Mouse (Mus musculus): ENCODE measurements around the gene Amdhd2. TPM values are rescaled to one million over a fixed set of nuclear protein-coding genes. Genes with fewer than 3 reads are reported as not detected.
A peak's percentile ranks its signal among the peaks of the same experiment; 100 is the strongest.

Amdhd2 gene
- polyA plus RNA-seq, 1 experiment, result 51.2 TPM

DNA sequence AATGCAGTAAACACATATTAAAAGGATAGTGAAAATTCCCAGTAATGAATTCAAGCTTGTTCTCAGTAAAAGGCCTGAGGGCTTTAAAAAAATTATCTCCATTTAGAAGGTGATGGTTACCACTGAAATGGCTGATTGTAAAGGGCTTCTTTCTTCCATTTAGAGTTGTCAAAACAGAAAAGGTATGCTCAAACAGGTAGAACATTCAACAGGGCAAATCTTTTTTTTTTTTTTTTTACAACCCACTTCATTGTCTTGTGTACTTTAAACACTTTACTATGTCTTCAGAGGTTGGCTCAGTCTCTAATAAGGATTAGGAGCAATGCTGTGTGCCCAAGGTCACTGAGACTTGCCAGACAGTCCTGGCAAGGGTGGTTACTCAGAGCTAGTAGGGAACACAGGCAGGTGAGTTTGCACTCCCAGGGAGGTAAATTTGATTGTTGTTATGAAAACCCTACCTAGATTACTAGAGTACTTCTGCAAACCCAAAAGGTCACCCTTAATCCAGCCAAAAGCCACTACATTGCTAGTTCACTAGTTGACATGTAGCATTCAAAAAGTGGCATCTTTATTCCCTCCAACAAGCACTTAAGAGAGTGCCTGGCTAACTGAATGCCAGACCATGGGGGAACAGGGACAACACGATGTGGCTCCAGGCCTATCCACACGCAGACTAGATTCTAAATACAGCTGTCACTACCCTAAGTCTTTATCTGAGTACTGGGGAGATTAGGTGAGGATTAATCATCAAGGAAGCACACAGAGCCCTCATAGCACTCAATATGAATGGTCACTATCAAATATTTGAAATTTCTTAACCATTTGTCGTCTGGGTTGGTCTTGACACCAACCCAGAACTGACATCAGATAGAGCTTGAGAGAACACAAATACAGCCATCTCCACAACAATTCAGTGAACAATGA is 40.3 kb upstream of the Amdhd2 start:
- TF ChIP-seq GATA1 (IDR thresholded peaks at IDR 0.05; ENCODE audit: low read length), result no peak

DNA sequence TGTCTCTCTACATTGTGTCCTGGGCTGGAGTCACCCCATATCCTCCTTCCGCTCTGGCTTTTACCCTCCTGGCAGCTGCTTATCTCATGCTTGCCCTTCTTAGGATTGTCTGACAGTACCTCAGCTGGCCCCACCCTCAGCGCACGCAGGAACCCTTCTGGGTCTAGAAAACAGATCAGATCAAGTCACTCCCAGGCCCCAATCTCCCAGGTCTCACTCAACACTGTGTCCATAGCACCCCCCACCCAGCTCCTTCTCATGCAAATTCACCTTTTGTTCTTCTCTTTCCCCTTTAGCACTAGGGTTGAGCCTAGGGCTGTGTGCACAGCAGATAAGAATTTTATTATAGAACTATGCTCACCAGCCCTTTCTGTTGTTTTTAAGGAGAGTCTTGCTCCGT is 39.5 kb upstream of the Amdhd2 start:
- TF ChIP-seq GATA1 (IDR thresholded peaks at IDR 0.05; ENCODE audit: low read length), result peak; percentile 55

DNA sequence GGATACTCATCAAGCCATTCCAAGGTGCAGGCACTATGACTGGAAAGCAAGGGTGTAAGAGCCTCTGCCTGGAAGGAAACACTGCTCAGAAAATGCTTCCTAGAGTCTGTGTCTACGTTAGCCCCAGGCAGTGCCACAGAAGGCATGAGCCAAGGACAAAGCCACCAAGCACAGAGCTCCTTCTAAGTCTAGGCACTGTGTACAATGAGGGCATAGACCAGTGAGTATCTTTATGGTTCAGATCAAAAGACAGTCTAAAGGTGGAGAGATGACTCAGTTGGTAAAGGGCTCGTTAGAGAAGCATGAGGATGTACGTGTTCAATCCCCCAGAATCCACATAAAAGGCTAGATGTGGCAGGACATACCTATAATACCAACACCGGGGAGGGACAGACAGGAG is 37.5 kb upstream of the Amdhd2 start:
- TF ChIP-seq GATA1 (IDR thresholded peaks at IDR 0.05; ENCODE audit: low read length), result no peak

DNA sequence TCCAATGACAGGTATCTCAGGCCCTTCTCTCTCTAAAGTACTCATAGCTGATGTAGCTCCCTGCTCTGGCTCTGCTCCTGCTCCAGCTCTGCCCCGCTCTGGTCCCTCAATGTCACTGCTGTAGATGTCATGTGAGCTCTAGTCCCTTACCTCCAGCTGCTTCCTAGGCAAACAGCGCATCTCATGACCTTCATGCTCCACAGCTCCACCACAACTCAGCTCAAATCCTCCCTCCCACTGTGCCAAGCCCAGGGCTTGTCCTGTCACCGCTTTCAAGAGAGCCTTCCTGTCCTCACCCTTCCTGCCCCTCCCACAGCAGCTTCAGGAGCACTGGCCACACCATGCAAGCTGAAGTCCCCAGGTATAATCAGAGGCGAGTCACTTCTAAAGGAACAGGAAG is 36.2 kb upstream of the Amdhd2 start:
- no peak for TF ChIP-seq GATA1 (IDR thresholded peaks at IDR 0.05; ENCODE audit: low read length)

DNA sequence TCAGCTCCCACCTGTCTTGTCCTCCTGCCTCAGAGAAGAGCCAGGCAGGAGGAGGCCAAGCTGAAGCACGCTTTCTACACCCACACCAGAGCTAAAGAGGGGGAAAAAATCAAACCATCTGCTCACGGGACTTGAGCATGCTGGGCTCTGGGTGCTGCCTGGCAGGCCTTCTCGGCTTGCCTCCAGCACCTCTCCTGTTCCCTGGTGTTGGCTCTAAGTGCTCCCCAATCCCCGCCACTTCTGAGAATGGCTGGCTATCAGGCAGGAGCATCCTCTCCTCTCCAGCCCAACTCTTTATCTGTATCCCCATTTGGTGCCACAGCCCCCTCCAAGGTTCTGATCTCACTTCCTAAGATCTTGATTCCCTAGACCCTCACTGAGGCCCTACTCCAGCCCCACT is 35.7 kb upstream of the Amdhd2 start:
- TF ChIP-seq GATA1 (IDR thresholded peaks at IDR 0.05; ENCODE audit: low read length), result no peak

DNA sequence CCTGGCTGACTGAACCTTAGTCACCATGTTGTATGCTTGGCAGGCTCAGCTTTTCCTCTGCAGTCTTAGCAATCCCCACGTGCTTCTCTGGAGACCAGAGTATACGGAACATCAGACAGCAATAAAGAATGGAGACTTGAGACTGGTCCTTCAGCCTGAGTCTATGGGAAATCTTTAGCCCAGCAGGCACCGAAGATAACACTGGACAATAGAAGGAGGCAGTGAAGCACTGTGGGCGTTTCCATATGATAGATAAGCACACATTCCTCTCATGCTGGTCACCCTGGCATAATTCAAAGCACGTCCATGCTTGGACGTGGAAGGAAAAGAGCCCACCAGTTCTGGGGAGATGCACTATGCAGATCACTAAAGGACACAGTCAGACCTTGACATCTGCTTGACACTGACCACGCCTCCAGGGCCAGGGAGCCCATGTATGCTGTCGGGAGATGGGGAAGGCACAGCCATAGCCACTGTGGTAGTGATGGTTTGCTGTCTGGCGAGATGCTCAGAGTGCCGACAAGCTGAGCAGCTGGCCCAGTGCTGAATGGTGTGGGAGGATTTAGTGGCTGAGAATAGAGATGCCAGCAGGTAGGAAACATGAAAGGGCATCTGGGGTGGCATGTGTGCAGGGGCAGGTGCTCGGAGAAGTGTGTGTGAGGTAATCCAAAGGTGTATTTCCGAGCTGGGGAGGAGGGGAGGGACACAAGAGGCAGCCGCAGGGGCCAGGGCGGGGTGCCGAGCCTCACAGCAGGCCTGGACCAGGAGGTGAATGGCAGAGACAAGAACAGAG is 33.7 kb upstream of the Amdhd2 start:
- no peak for TF ChIP-seq GATA1 (IDR thresholded peaks at IDR 0.05; ENCODE audit: low read length)

DNA sequence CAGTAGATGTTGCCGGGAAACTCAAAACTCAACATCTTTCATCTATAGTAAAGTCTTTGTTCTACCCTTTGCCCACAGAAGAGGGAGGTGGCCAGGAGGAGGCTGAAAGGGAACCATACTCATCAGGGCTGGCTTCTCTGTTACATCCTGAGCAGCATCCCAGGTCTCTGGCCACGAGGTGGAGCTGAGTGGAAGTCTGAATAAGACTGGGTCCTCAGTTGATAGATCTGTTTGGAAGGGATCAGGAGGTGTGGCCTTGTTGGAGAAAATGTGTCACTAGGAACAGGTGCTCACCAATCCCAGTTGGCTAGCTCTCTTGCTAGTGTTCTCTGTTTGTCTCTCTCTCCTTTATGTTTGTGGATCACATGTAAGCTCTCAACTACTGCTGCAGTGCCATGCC is 31.8 kb upstream of the Amdhd2 start:
- TF ChIP-seq GATA1 (IDR thresholded peaks at IDR 0.05; ENCODE audit: low read length), result no peak

DNA sequence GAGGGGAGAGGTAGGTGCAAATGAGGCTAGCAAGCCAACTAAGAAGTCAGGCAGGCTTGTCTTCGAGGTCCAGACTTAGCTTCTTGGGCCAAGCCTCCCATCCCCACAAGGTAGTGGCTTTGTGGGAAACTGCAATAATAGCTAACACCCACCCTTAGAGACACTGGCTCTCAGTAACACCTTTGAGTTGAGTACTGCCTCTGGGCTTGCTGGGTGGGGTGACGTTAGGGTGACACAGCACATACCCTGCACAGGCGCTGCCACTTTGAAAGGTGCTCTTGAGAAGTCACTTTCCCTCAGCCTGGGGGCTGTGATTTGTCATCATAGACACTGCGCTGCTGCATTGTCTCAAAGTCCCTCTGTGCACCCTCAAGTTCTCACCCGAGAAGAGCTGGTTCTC is 30.2 kb upstream of the Amdhd2 start:
- TF ChIP-seq GATA1 (IDR thresholded peaks at IDR 0.05; ENCODE audit: low read length), result no peak

DNA sequence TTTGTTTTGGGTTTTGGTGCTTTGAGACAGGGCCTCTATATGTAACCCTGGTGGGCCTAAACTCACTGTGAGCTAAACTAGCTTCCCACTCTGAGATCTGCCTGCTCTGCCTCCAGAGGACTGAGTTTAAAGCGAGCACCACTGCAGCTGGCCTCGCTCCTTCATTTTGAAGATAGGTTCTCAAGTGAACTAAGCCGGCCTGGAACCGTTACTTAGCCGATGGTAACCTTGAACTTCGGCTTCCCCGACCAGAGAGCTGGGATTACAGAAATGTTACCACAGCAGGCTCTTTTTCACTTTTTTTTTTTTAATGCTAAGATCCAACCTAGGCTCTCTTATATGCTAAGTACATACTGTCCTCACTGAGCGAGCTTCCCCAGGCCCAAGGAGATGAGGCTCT is 29.7 kb upstream of the Amdhd2 start:
- no peak for TF ChIP-seq GATA1 (IDR thresholded peaks at IDR 0.05; ENCODE audit: low read length)

DNA sequence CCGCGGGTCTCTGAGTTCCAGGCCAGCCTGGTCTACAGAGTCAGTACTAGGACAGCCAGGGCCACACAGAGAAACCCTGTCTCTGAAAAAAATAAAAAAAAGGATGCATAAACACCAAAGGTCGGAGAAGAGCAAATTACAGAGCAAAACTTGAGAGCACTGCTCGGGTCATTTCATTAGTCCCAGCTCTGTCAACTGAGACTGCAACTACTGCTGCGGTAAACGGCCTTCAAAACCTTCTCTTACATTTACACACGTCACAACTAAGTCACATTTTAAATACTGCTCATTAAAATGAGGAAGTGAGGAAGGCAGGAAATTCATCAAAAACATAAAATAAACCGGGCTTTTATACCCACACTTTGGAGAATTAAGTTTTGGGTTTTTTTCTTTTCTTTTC is 29.3 kb upstream of the Amdhd2 start:
- TF ChIP-seq GATA1 (IDR thresholded peaks at IDR 0.05; ENCODE audit: low read length), result no peak

DNA sequence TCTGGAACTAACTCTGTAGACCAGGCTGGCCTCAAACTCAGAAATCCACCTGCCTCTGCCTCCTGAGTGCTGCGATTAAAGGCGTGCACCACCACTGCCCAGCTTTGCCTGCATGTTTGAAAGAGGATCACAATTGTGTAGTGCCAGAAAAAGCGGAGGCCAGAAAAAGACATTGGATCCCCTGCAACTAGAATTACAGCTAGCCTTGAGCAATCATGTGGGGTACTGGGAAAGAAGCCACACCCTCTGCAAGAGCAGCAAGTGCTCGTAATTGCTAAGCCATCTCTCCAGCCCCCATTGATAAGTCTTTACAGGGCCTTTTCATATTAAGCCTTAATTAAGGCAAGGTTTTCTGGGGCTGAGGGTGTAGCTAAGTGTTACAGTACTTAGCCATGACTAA is 27.9 kb upstream of the Amdhd2 start:
- no peak for TF ChIP-seq GATA1 (IDR thresholded peaks at IDR 0.05; ENCODE audit: low read length)

DNA sequence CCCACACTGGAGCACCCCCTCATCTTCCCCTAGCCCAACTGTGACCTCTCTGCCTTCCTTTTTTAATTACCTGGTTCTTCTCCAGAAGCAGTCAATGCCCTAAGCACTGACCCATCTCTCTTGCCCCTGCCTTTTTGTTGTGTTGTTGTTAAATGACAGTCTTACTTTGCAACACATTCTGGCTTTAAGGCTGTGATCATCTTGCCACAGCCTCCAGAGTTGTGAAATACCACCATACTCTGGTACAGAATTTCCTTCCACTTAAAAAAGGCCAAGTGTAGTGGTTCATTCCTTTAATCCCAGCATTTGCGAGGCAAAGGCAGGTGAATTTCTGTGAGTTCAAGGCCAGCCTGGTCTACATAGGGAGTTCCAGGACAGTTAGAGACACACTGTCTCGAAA is 27.4 kb upstream of the Amdhd2 start:
- TF ChIP-seq GATA1 (IDR thresholded peaks at IDR 0.05; ENCODE audit: low read length), result no peak

DNA sequence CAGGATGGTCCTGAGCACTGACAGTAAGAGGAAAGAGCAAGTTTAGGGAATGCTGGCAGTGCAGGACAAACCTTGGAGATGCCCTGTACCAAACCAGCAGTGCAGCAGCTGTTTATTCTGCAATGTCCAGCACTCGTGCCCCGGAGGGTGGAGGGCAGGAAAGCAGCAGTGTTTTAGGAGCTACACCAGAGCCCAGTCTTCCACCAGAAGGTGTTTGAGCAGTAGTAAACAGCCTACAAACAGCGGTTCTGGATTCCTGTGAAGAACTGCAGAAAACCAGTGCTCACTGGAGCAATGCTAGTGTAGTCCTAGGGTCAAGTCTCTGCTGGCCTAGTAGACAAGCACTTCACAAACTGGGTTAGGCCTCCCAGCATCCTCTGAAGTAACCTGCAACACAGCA is 10.7 kb upstream of the Amdhd2 start:
- no peak for TF ChIP-seq GATA1 (IDR thresholded peaks at IDR 0.05; ENCODE audit: low read length)

DNA sequence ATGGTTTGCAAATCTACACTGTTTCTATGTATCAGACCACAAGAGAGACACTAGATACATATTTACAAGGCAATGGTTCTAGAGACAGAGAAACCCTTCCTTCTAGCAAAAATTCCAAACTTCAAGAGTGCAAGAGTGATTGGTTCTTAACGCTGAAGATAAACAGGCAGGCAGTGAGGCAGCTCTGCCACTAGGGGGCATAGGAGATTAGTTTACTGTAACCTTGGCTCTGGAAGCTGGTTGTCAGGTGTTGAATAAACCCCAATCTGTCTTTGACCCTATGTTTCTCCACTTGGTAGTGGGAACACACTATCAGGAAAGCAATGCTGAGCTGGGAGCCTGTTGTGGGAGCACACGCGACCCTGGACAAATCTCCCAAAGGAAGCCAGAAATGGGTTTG is 9.9 kb upstream of the Amdhd2 start:
- no peak for TF ChIP-seq GATA1 (IDR thresholded peaks at IDR 0.05; ENCODE audit: low read length)

DNA sequence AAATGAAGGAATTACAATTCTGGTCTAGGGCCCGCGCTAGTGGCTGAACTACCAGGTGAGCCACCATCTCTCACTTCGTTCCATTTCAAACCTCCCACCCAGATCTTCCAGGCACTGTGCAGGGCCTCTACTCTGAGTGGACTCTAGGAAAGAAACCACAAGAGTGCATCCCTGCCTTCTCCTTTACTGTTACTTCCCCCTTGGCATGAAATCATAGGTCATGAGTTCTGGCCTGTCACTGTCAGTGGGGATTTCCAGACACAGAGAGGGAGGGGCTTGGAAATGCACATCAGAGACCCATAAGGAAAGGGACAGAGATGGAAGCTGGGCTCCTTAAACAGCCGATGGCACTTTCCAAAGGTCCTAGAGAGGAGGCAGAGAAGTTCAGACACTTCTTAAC is 8.2 kb upstream of the Amdhd2 start:
- no peak for TF ChIP-seq GATA1 (IDR thresholded peaks at IDR 0.05; ENCODE audit: low read length)

DNA sequence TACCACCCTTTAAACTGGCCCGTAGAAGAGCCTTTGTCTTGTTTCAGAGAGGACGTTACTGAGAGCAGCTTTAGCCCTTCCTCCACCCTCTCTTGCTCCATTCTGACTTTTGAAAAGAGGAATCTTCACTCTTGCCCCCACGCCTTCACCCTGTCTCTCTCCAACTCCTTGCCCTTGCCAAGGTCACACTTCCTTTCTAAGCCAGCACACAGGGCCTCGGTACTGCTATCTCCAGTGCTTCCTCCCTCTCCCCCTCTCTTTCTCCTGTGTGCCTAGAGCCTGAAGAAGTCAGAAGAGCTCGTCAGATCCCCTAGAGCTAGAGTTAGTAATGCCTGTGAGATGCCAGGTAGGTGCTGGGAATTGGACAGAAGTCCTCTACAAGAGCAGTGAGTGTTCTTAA is 7.2 kb upstream of the Amdhd2 start:
- TF ChIP-seq GATA1 (IDR thresholded peaks at IDR 0.05; ENCODE audit: low read length), result no peak

DNA sequence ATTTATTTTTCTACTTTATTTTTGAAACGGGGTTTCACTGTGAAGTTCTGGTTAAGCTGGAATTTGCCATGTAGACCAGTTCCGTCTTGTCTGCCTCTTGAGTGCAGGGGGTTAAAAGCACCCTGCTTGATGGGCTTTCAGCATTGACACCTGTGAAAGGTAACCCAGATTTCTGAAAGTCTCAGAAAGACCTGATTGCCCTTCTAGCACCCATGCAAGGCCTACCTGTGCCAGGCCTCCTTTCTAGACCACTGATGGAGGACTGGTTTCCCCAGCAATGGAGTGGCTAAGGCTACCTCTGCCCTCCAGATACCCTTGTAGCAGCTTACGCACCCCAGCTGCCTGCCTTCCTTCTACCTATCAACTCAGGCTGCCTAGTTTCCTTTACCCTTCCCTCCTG is 6.6 kb upstream of the Amdhd2 start:
- TF ChIP-seq GATA1 (IDR thresholded peaks at IDR 0.05; ENCODE audit: low read length), result no peak
